Mouse (Mus musculus) thymus, adult 2 months (tissue): ENCODE data around the gene Phactr1. TPM values are rescaled to one million over a fixed set of nuclear protein-coding genes. Genes with fewer than 3 reads are reported as not detected.

Experiments
- DNase-seq: peaks from one replicate; pipeline ENCODE4 v3.0.0; 2021
- H3K27ac ChIP-seq: fragments of 200-500 bp; 2 replicates; pipeline ENCODE4 v1.5.1; 2012; ENCODE audit warnings: low read length, control low read depth; ENCODE audit not compliant: control insufficient read depth, insufficient read depth
- H3K27me3 ChIP-seq: fragments of 200-500 bp; 2 replicates; pipeline ENCODE4 v1.6.1; 2012; ENCODE audit warnings: mild to moderate bottlenecking, low read length, moderate library complexity, mixed read lengths; ENCODE audit not compliant: control insufficient read depth, insufficient read depth
- H3K36me3 ChIP-seq: fragments of 200-500 bp; 2 replicates; pipeline ENCODE4 v1.6.1; 2012; ENCODE audit warnings: mild to moderate bottlenecking, low read length, moderate library complexity; ENCODE audit not compliant: control insufficient read depth, insufficient read depth
- H3K4me1 ChIP-seq: fragments of 200-500 bp; replicated peaks from 2 replicates; pipeline ENCODE4 v1.6.1; 2012; ENCODE audit warnings: low read length; ENCODE audit not compliant: control insufficient read depth, insufficient read depth
- H3K4me3 ChIP-seq: fragments of 200-500 bp; 2 replicates; pipeline ENCODE4 v1.5.1; 2012; ENCODE audit warnings: mild to moderate bottlenecking, low read length, control low read depth, moderate library complexity; ENCODE audit not compliant: control insufficient read depth, insufficient read depth
- CTCF ChIP-seq: fragments of 200-500 bp; IDR thresholded peaks from 2 replicates; pipeline ENCODE4 v1.5.1; 2012; ENCODE audit warnings: mild to moderate bottlenecking, control low read depth, low read length, moderate library complexity, borderline replicate concordance; ENCODE audit not compliant: control insufficient read depth, poor library complexity, insufficient read depth; ENCODE audit errors: extremely low read depth
- POLR2A ChIP-seq: fragments of 200-500 bp; IDR thresholded peaks from 2 replicates; pipeline ENCODE4 v1.6.1; 2012; ENCODE audit warnings: mild to moderate bottlenecking, low read length, control low read depth, moderate library complexity; ENCODE audit not compliant: control insufficient read depth, poor library complexity, insufficient read depth; ENCODE audit errors: extremely low read depth
- WGBS: fragments of 180-500 bp; shearing (Covaris S2); methylation state at CpG from one replicate; pipeline ENCODE4 v1.1.7; 2018; 5-methylcytosine and 5-hydroxymethylcytosine counted together
- polyA plus RNA-seq: library from polyadenylated mRNA; depleted of rRNA; stranded (reverse); fragments of >200 nt; gene quantifications from 2 replicates; pipeline ENCODE4 v1.2.3, GENCODE M21; 2012

Gene Phactr1
- polyA plus RNA-seq, 1 experiment, result 0.82 TPM

DNA sequence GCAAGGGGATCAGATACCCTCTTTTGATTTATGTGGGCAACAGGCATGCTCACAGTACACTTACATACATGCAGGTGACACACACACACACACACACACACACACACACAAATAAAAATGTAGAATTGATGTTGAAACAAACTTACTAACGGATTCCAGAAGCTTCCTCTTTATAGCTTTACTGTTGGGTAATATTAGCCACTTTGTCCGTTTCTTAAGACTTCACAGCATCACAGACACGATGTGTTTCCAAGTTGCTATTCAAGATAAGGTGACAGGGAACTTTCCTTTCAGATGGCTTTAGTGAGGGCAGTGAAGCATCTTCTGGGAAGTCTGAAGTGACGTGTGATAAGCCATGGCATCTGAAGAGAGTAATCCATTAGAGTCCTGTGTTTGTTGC lies 11.8 kb downstream of the Phactr1 start:
- H3K27me3 ChIP-seq, result no peaks in the 10 kb centered on the region
- H3K4me3 ChIP-seq, result no peak overlapping the region
- 83% methylated on average over 4 of the region's 4 CpGs for WGBS
- no peaks in the 10 kb centered on the region for H3K36me3 ChIP-seq
- TF ChIP-seq POLR2A (no peak), CTCF (no peak)
- DNase-seq, result no peak
- no peak overlapping the region for H3K27ac ChIP-seq
- no peaks in the 10 kb centered on the region for H3K4me1 ChIP-seq

DNA sequence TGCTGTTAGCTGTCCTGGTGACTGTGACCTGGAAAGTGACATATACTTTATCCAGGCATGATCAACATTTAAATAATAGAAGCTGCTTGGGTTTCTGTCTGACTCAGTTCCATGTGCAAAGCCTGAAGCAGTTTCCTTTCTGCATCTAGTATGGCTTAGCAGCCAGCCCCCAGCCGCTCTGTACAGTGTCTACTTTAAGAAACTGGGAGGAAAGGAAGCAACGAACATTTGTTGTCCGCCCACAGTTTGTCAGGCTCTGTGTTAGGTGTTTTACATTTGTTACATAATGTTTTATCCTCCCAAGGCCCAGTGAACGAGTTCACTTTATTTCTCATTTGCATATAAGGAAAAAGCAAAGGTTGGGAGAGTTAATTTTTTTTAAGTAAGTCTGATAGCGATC lies 16.2 kb downstream of the Phactr1 start:
- no peak for DNase-seq
- Histone ChIP-seq H3K4me3 (no peak overlapping the region), H3K27me3 (no peaks in the 10 kb centered on the region), H3K36me3 (no peaks in the 10 kb centered on the region), H3K27ac (no peak overlapping the region), H3K4me1 (no peaks in the 10 kb centered on the region)
- TF ChIP-seq CTCF (no peak), POLR2A (no peak)
- WGBS, result 57% methylated on average over 5 of the region's 5 CpGs

DNA sequence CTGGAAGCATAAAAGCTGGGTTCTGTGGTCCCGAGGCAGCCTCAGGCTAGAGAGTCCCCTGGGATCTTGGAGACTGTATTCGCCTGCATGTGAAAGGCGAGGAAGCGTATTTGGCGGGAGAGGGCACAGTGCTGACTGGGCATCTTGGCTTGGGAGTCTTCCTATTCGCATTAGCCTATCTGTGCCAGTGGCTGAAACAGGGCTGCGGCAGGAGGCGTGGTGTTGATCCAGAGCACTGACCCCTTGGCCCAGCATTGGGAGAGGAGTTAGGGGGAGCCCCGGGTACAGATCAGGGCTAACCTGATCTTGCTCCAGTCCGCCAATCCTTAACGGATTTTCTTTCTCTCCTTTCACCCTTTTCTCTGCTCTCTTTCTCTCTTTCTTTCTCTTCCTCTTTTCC lies 28.7 kb downstream of the Phactr1 start:
- H3K4me1 ChIP-seq, result no peaks in the 10 kb centered on the region
- no peak overlapping the region for H3K27ac ChIP-seq
- no peaks in the 10 kb centered on the region; the same call in 1 of the 2 replicates for H3K27me3 ChIP-seq
- DNase-seq, result no peak
- H3K36me3 ChIP-seq, result no peaks in the 10 kb centered on the region
- 27% methylated on average over 11 of the region's 11 CpGs for WGBS
- no peak overlapping the region for H3K4me3 ChIP-seq
- TF ChIP-seq POLR2A, result no peak
- no peak for TF ChIP-seq CTCF

DNA sequence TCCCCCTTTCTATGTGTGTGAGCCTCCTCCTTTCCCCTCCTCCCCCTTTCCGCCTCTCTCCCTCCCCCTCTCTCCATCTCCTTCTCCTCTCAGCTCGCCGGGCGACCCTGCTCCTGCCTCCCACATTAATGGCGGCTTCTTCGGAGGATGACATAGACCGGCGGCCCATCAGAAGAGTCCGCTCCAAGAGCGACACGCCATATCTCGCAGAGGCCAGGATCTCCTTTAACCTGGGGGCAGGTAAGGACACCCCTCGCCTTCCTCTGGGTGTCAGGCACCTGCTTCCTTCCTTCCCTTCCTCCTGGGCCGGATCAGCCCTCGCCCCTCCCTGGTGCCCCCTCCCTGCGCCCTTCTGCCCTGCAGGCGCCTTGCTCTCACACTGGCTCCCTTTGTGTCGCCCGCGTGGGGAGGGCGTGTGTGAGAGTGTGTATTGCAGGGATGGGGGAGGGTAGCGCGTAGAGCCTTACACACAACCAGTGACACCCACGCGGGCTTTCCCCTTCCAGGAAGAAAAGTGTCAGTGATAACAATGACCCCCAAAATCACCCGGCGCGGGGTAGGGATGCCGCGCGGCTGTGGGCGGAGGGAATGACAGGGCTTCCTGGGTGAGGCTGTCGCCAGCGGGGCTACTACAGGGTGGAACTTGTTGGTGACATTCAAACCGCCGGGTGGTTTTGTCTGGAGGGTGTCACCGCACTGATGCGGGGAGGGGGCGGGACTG lies 29.3 kb downstream of the Phactr1 start:
- WGBS, result 12% methylated on average over 39 of the region's 39 CpGs
- Histone ChIP-seq H3K4me1 (no peaks in the 10 kb centered on the region), H3K27me3 (no peaks in the 10 kb centered on the region; the same call in 1 of the 2 replicates), H3K36me3 (no peaks in the 10 kb centered on the region), H3K4me3 (no peak overlapping the region), H3K27ac (no peak overlapping the region)
- no peak for DNase-seq
- TF ChIP-seq CTCF (no peak), POLR2A (no peak)

DNA sequence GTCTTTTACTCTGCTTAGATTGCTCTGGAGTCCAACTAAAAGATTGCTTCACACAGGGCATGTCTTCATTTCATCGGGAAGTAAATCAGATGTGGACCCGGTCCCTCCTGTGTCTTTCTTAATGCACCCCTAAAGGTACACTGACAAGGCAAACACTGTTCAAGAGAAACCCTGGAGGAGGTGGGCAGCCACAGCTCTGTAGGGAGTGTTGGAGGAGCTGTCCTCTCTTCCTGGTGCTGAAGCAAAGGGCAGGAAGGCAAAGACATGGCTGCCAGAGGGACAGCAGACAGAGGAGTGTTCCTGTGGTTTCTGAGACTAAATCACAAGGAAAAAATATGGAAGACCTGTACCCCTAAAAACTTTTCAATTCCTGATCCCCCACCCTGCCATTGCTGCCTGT lies 31.1 kb downstream of the Phactr1 start:
- Histone ChIP-seq H3K27ac (no peak overlapping the region), H3K4me1 (no peaks in the 10 kb centered on the region), H3K36me3 (no peaks in the 10 kb centered on the region), H3K4me3 (no peak overlapping the region), H3K27me3 (no peaks in the 10 kb centered on the region; the same call in 1 of the 2 replicates)
- 49% methylated on average over 2 of the region's 2 CpGs for WGBS
- DNase-seq, result no peak
- TF ChIP-seq CTCF, result no peak
- TF ChIP-seq POLR2A, result no peak

DNA sequence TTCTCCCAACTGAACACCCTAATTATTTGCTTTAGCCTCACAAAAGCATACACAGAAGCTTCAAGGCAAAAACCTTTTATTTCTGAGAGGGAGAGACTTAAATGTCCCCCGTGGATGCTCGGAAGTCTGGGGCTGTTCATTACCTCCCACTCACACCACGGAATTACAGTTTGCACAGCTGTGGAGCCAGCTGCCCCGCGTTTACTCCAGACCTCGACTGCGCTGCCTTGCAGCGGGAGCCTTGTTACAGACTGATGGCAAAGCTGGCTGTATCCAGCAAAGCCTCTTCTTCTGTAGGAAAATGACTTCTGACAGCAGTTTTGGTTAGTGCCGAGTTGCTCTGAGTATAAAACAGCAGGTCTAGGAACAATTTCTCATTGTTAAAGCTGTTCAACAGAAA lies 39.0 kb downstream of the Phactr1 start:
- no peak for DNase-seq
- Histone ChIP-seq H3K27ac (no peak overlapping the region), H3K4me3 (no peak overlapping the region), H3K4me1 (no peaks in the 10 kb centered on the region), H3K27me3 (no peaks in the 10 kb centered on the region), H3K36me3 (no peaks in the 10 kb centered on the region)
- WGBS, result 74% methylated on average over 9 of the region's 9 CpGs
- TF ChIP-seq POLR2A, result no peak

DNA sequence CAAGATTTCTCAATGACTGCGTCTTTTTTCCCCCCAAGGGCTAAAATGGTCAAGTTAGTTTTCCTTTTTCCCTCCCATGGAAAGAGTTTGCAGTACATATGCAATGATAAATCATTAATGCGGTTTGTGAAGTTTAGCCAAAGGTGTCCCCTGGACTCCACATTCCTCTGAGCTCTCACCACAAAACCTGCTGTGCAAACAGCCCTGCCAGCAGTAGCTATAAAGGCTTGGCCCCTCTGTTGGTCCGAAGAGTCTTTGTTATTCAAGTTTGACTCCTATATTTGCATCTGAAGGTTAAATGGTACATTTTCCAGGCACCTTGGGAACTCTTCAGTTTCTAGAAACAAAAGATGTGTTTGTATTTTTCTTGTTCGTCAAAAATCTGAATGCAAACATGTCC lies 39.7 kb downstream of the Phactr1 start:
- DNase-seq, result no peak
- Histone ChIP-seq H3K36me3 (no peaks in the 10 kb centered on the region), H3K4me1 (no peaks in the 10 kb centered on the region), H3K27ac (no peak overlapping the region), H3K4me3 (no peak overlapping the region), H3K27me3 (no peaks in the 10 kb centered on the region)
- WGBS, result 59% methylated on average over 4 of the region's 4 CpGs
- TF ChIP-seq POLR2A (no peak), CTCF (no peak)
